Mouse (Mus musculus) ES-Bruce4 (cell line): ENCODE data around the gene Shisa8.

ENCODE experiments used
- CTCF ChIP-seq: IDR thresholded peaks from one replicate; pipeline ENCODE4 v1.8.1; 2011; ENCODE audit warnings: low read depth, low read length
- EP300 ChIP-seq: IDR thresholded peaks from 2 replicates; pipeline ENCODE4 v1.6.1; 2011; ENCODE audit warnings: low read depth, low read length; ENCODE audit not compliant: insufficient read depth
- POLR2A ChIP-seq: IDR thresholded peaks from one replicate; pipeline ENCODE4 v1.8.1; 2011; ENCODE audit warnings: low read length; ENCODE audit not compliant: insufficient read depth

DNA sequence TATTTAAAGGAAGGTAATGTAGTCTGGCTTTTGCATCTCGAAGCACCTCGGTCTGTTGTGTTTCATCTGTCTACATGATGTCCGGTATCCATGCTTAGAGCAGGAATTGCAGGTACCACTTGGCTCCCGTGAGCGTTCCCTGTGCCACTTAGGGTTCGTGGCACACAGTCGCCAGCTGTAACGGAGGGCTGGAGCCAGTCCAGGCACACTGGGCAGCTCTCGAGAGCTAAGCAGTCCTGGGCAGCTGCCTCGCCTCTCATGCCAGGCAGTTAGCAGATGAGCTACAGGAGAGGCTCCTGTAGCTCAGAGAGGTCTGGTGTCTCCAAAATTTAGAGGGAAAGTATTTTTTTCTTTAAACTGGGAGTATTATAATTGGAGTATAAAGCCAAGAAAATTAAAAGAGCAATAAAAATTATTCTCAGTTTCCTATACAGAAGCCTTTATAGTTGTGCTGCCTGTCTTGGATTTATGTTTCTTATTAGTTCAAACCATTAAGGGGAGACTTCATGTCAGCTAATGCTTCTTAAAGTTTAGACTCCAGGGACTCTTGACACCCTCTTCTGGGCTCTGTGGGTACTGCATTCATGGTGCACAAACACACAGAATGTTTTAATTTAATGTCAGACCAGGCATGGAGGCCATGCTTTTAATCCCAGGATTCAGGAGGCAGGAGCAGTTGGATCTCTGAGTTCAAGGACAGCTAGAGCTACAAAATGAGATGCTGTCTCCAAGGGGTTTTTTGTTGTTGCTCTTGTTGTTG lies 24.0 kb downstream of the Shisa8 start:
- TF ChIP-seq CTCF (no peak), POLR2A (no peak), EP300 (no peak)
